Mouse (Mus musculus): ENCODE results near the gene Il22ra1.

Gene Il22ra1

GRCm38 (mm10) chr4:135727817-135728216, at the start of gene Il22ra1:
Gene Il22ra1, plus strand, starts transcription at chr4:135728172.
- WGBS: 65% methylated on average over 14 of the region's 14 CpGs

GRCm38 (mm10) chr4:135679316-135679715, 48.7 kb upstream of the Il22ra1 start:
- WGBS: 88% methylated on average over 4 of the region's 4 CpGs

- WGBS: 81% methylated on average over 5 of the region's 5 CpGs
Measured at GRCm38 (mm10) chr4:135681789-135682188, 46.2 kb upstream of the Il22ra1 start.

- WGBS: 43% methylated on average over 4 of the region's 4 CpGs
Measured at GRCm38 (mm10) chr4:135683553-135683952, 44.4 kb upstream of the Il22ra1 start.

- WGBS: 35% methylated on average over 3 of the region's 3 CpGs
Measured at GRCm38 (mm10) chr4:135684731-135685130, 43.2 kb upstream of the Il22ra1 start.

- 2% methylated on average over 41 of the region's 41 CpGs for WGBS
Measured at GRCm38 (mm10) chr4:135685906-135686567, 41.9 kb upstream of the Il22ra1 start, which contains the start of gene Ifnlr1. Gene Ifnlr1, plus strand, starts transcription at chr4:135686287.

GRCm38 (mm10) chr4:135686568-135686953, 41.4 kb upstream of the Il22ra1 start:
- WGBS: 5% methylated on average over 21 of the region's 21 CpGs

- 85% methylated on average over 7 of the region's 7 CpGs for WGBS
Measured at GRCm38 (mm10) chr4:135689797-135690196, 38.2 kb upstream of the Il22ra1 start.

GRCm38 (mm10) chr4:135690241-135690640, 37.7 kb upstream of the Il22ra1 start:
- 80% methylated on average over 11 of the region's 11 CpGs for WGBS

GRCm38 (mm10) chr4:135692916-135693315, 35.1 kb upstream of the Il22ra1 start:
- WGBS: 78% methylated on average over 4 of the region's 4 CpGs

GRCm38 (mm10) chr4:135698498-135698897, 29.5 kb upstream of the Il22ra1 start:
- 87% methylated on average over 7 of the region's 7 CpGs for WGBS

- 85% methylated on average over 13 of the region's 13 CpGs for WGBS
Measured at GRCm38 (mm10) chr4:135703497-135703896, 24.5 kb upstream of the Il22ra1 start.

GRCm38 (mm10) chr4:135704016-135704415, 24.0 kb upstream of the Il22ra1 start:
- 59% methylated on average over 6 of the region's 6 CpGs for WGBS

GRCm38 (mm10) chr4:135706045-135706444, 21.9 kb upstream of the Il22ra1 start:
- 89% methylated on average over 6 of the region's 6 CpGs for WGBS

- 17% methylated on average over 8 of the region's 8 CpGs for WGBS
Measured at GRCm38 (mm10) chr4:135709072-135709564, 18.9 kb upstream of the Il22ra1 start.

GRCm38 (mm10) chr4:135709621-135710020, 18.4 kb upstream of the Il22ra1 start:
- 69% methylated on average over 11 of the region's 11 CpGs for WGBS

GRCm38 (mm10) chr4:135710392-135710791, 17.6 kb upstream of the Il22ra1 start:
- 89% methylated on average over 3 of the region's 3 CpGs for WGBS

GRCm38 (mm10) chr4:135714776-135715175, 13.2 kb upstream of the Il22ra1 start:
- WGBS: 45% methylated on average over 8 of the region's 8 CpGs

GRCm38 (mm10) chr4:135716438-135716837, 11.5 kb upstream of the Il22ra1 start:
- 96% methylated on average over 11 of the region's 11 CpGs for WGBS

GRCm38 (mm10) chr4:135722540-135723290, 5.3 kb upstream of the Il22ra1 start:
- WGBS: 67% methylated on average over 17 of the region's 17 CpGs

- 70% methylated on average over 11 of the region's 11 CpGs for WGBS
Measured at GRCm38 (mm10) chr4:135726416-135726815, 1.6 kb upstream of the Il22ra1 start.

GRCm38 (mm10) chr4:135730204-135730603, 2.2 kb downstream of the Il22ra1 start:
- WGBS: 57% methylated on average over 9 of the region's 9 CpGs

GRCm38 (mm10) chr4:135730951-135731350, 3.0 kb downstream of the Il22ra1 start:
- 75% methylated on average over 8 of the region's 8 CpGs for WGBS

Measured in cerebral cortex, adult 2 months (tissue).